Mouse (Mus musculus): ENCODE results near the gene Tsku. TPM values are rescaled to one million over a fixed set of nuclear protein-coding genes. Genes with fewer than 3 reads are reported as not detected.
A peak's percentile ranks its signal among the peaks of the same experiment; 100 is the strongest.

Gene Tsku
- polyA plus RNA-seq, 2 experiments: 28.6 to 44.0 TPM

DNA sequence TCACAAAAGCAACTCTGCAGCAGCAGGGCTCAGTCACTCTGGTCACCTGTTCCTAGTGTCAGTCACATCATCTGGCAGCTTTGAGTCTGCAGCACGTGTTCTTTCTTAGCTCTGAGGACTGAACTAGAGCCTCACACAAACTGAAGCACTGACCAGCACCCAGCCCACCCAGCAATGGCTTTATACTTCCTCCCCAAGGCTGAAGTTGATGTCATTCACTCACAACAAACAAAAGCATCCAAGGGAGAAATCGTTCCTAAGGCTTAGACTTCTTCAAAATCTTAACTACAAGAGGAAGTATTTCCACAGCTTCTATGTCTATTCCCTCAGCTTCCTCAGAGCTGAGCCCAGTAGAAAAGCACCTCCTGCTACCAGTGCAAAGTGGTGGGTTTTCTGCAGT, 32.8 kb downstream of the Tsku start:
- ATAC-seq (ENCODE audit: low FRiP score, low read depth) (no peak), DNase-seq (ENCODE audit: low spot score) (no peak)
- Histone ChIP-seq H3K27me3 (ENCODE audit: control insufficient read depth, insufficient read depth, low read length) (no peaks in the 10 kb centered on the region), H3K4me2 (replicated peaks; ENCODE audit: low read depth, low read length, severe bottlenecking) (no peak overlapping the region), H3K36me3 (ENCODE audit: control insufficient read depth, insufficient read depth, low read length) (no peaks in the 10 kb centered on the region), H3K9ac (ENCODE audit: low read depth, low read length, severe bottlenecking) (no peak overlapping the region), H3K4me3 (replicated peaks; ENCODE audit: low read length) (no peak overlapping the region), H3K27ac (replicated peaks; ENCODE audit: low read depth, low read length) (no peak overlapping the region), H3K4me1 (ENCODE audit: control insufficient read depth, insufficient read depth, low read length) (peaks cover 4% of the 10 kb centered on the region; the same call in 1 of the 2 replicates), H3K9me3 (ENCODE audit: control insufficient read depth, low read length) (no peaks in the 10 kb centered on the region)
- 62% methylated on average over 2 of the region's 2 CpGs for WGBS
- TF ChIP-seq POLR2A (IDR thresholded peaks at IDR 0.05; ENCODE audit: borderline replicate concordance, extremely low read depth, insufficient read depth, insufficient read length): no peak

DNA sequence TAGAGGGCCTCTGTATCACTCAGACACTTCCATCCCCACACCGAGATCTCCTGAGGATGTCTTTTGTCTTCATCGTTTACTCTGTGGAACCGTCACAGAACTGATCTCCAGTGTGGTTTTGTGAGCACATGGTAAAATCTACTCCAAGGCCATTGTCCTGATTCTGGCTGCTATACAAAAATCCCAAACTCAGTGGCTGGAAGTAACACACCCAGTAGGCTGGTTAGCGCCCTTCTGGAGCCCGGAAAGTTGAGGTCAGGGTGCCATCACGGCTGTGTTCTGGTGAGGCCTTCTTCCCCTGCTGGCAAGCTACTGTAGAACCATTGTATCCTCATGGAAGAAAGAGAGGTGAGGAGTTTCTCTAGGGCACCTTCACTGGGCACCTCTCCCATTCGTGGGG, 35.1 kb downstream of the Tsku start:
- no peaks in the 10 kb centered on the region for H3K36me3 ChIP-seq (ENCODE audit: control insufficient read depth, insufficient read depth, low read length)
- DNase-seq (ENCODE audit: low spot score) (no peak), ATAC-seq (ENCODE audit: low FRiP score, low read depth) (no peak)
- H3K4me1 ChIP-seq (ENCODE audit: control insufficient read depth, insufficient read depth, low read length): peaks cover 5% of the 10 kb centered on the region; the same call in 1 of the 2 replicates
- H3K27me3 ChIP-seq (ENCODE audit: control insufficient read depth, insufficient read depth, low read length): no peaks in the 10 kb centered on the region
- H3K9ac ChIP-seq (ENCODE audit: low read depth, low read length, severe bottlenecking): no peak overlapping the region
- no peak for TF ChIP-seq POLR2A (IDR thresholded peaks at IDR 0.05; ENCODE audit: borderline replicate concordance, extremely low read depth, insufficient read depth, insufficient read length)
- no peaks in the 10 kb centered on the region for H3K9me3 ChIP-seq (ENCODE audit: control insufficient read depth, low read length)
- H3K27ac ChIP-seq (replicated peaks; ENCODE audit: low read depth, low read length): no peak overlapping the region
- 89% methylated on average over 7 of the region's 7 CpGs for WGBS
- H3K4me3 ChIP-seq (replicated peaks; ENCODE audit: low read length): no peak overlapping the region
- no peak overlapping the region for H3K4me2 ChIP-seq (replicated peaks; ENCODE audit: low read depth, low read length, severe bottlenecking)

DNA sequence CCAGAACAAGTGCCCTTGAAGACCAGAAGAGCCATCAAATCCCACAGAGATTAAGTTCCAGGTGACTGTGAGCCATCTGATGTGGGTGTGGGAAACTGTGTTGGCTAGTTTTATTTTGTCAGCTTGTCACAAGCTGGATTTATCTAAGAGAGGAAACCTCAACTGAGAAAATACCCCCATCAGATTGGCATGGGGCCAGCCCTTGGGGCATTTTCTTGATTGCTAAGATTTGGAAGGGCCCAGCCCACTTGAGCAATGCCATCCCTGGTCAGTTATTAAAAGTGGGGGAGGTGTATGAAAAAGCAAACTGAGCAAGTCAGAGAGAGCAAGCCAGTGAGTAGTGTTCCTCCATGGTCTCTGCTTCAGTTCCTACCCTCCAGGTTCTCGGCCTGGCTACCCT, 36.9 kb downstream of the Tsku start:
- H3K4me1 ChIP-seq (ENCODE audit: control insufficient read depth, insufficient read depth, low read length): peaks cover 5% of the 10 kb centered on the region; the same call in 1 of the 2 replicates
- ATAC-seq (ENCODE audit: low FRiP score, low read depth) (no peak), DNase-seq (ENCODE audit: low spot score) (no peak)
- no peak overlapping the region for H3K4me2 ChIP-seq (replicated peaks; ENCODE audit: low read depth, low read length, severe bottlenecking)
- H3K36me3 ChIP-seq (ENCODE audit: control insufficient read depth, insufficient read depth, low read length): no peaks in the 10 kb centered on the region
- no peak overlapping the region for H3K9ac ChIP-seq (ENCODE audit: low read depth, low read length, severe bottlenecking)
- no peak overlapping the region for H3K4me3 ChIP-seq (replicated peaks; ENCODE audit: low read length)
- no peak overlapping the region for H3K27ac ChIP-seq (replicated peaks; ENCODE audit: low read depth, low read length)
- no peaks in the 10 kb centered on the region for H3K27me3 ChIP-seq (ENCODE audit: control insufficient read depth, insufficient read depth, low read length)
- TF ChIP-seq POLR2A (IDR thresholded peaks at IDR 0.05; ENCODE audit: borderline replicate concordance, extremely low read depth, insufficient read depth, insufficient read length): no peak
- H3K9me3 ChIP-seq (ENCODE audit: control insufficient read depth, low read length): no peaks in the 10 kb centered on the region
- 50% methylated on average over 1 of the region's 1 CpGs for whole genome bisulfite sequencing

DNA sequence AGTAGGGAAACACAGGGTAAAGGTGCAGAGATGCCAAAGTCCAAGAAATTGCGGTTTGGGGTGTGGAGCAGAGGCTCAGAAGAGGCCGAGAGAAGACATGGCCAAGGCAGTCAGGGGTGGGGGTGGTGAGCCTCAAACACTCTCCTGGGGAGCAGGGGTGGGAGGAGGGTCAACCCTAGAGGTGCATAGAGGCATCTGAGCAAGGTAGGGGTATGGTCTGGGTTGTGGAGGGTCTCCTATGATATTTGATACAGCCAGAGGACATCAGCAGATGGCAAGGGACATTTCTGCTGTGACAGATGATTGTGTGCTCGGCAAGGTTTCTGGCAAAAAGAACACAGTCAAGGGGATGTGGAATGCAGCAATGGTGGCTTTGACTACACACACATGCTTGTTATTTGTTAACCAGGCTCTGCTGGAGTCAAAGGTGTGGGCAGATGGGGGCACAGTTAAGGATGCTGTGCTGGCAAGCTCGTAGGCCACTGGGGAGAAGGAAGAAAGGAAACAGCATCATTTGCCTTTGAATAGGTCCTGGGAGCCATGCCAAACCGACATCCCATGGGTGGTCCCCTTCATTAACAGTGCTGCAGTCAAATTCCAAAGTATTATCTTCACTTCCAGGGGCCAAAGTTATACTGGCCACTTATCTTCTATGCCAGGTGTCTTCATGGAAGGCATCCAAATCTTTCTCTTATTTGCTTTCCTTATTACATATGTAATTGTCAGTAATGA, 37.7 kb downstream of the Tsku start:
- no peak for TF ChIP-seq POLR2A (IDR thresholded peaks at IDR 0.05; ENCODE audit: borderline replicate concordance, extremely low read depth, insufficient read depth, insufficient read length)

DNA sequence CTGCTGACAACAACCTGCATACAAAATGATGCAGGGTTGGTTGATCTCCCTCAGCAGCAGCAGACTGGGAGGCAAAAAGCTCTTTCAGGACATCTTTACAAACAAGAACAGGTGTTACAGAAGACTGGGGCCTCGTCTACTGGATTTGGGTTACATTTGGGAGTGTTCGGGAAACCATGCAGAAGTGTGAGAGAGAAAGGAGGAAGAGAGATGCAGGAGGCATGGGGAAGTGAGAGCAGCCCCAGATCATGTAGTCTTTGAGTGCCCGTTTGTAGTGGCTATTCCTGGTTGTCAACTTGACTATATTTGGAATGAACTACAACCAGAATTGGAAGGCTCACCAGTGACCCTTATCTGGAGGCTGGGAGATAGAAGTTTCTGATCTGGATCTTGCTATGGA, 38.7 kb downstream of the Tsku start:
- no peak for TF ChIP-seq POLR2A (IDR thresholded peaks at IDR 0.05; ENCODE audit: borderline replicate concordance, extremely low read depth, insufficient read depth, insufficient read length)
- Histone ChIP-seq H3K4me1 (ENCODE audit: control insufficient read depth, insufficient read depth, low read length) (peaks cover 5% of the 10 kb centered on the region; the same call in 1 of the 2 replicates), H3K9ac (ENCODE audit: low read depth, low read length, severe bottlenecking) (no peak overlapping the region), H3K27ac (replicated peaks; ENCODE audit: low read depth, low read length) (no peak overlapping the region), H3K4me3 (replicated peaks; ENCODE audit: low read length) (no peak overlapping the region), H3K36me3 (ENCODE audit: control insufficient read depth, insufficient read depth, low read length) (no peaks in the 10 kb centered on the region), H3K4me2 (replicated peaks; ENCODE audit: low read depth, low read length, severe bottlenecking) (no peak overlapping the region), H3K9me3 (ENCODE audit: control insufficient read depth, low read length) (no peaks in the 10 kb centered on the region), H3K27me3 (ENCODE audit: control insufficient read depth, insufficient read depth, low read length) (no peaks in the 10 kb centered on the region)
- ATAC-seq (ENCODE audit: low FRiP score, low read depth) (no peak), DNase-seq (ENCODE audit: low spot score) (no peak)
- 75% methylated on average over 3 of the region's 3 CpGs for WGBS

More for the DNA sequence above, 37.7 kb downstream of the Tsku start:
- 36% methylated on average over 5 of the region's 5 CpGs for WGBS
- H3K36me3 ChIP-seq (ENCODE audit: control insufficient read depth, insufficient read depth, low read length): no peaks in the 10 kb centered on the region
- no peaks in the 10 kb centered on the region for H3K9me3 ChIP-seq (ENCODE audit: control insufficient read depth, low read length)
- H3K4me3 ChIP-seq (replicated peaks; ENCODE audit: low read length): no peak overlapping the region
- ATAC-seq (ENCODE audit: low FRiP score, low read depth) (no peak), DNase-seq (ENCODE audit: low spot score) (peak; percentile 37)
- no peak overlapping the region for H3K27ac ChIP-seq (replicated peaks; ENCODE audit: low read depth, low read length)
- peaks cover 5% of the 10 kb centered on the region; the same call in 1 of the 2 replicates for H3K4me1 ChIP-seq (ENCODE audit: control insufficient read depth, insufficient read depth, low read length)
- H3K27me3 ChIP-seq (ENCODE audit: control insufficient read depth, insufficient read depth, low read length): no peaks in the 10 kb centered on the region
- no peak overlapping the region for H3K4me2 ChIP-seq (replicated peaks; ENCODE audit: low read depth, low read length, severe bottlenecking)
- H3K9ac ChIP-seq (ENCODE audit: low read depth, low read length, severe bottlenecking): no peak overlapping the region

All from limb, embryonic 14.5 days (tissue).